Mouse (Mus musculus): ENCODE measurements around the gene Plac8.

DNA sequence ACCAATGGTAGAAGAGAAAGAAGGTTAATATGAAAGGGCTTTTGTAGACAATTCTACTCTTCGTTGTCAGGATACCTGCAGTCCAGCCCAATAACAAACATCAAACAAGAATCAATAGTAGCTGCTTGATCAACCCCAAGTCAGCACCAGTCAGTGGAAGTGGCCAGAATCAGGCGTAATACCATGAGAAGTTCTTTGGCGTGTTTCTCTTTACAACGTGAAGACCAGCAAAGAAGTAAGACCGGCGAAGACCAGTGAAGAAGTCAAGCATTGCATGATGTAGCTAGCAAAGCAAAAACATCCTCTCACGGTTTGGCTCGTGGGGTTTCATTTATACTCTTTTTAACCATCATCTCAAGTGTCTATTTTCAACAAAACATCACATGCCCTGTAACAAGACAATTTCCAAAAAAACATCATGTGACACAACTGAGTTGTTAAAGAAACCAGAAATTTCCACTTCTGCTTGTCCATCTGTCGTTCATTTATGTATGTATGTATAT is 27.0 kb upstream of the Plac8 start:
- TF ChIP-seq CTCF (IDR thresholded peaks at IDR 0.05; ENCODE audit: insufficient read depth, low read depth, low read length) = no peak
- TF ChIP-seq POLR2A (IDR thresholded peaks at IDR 0.05; ENCODE audit: insufficient read depth, low read depth, low read length) = no peak
